Mouse (Mus musculus): ENCODE data around the gene Lax1.

The Lax1 gene

GRCm38 (mm10) chr1:133689897-133690296 is at the start of gene Lax1:
Lax1 (minus strand) TSS chr1:133690108.
- DNase-seq (ENCODE audit: low spot score in 2 of 2): peak; percentile 29 to 62

GRCm38 (mm10) chr1:133736664-133737063 is 46.8 kb upstream of the Lax1 start:
- DNase-seq (ENCODE audit: low spot score in 2 of 2): no peak

GRCm38 (mm10) chr1:133735995-133736652 is 46.2 kb upstream of the Lax1 start:
- DNase-seq (ENCODE audit: low spot score in 2 of 2): peak in 1 of 2 experiments; percentile 47

GRCm38 (mm10) chr1:133732814-133733213 is 42.9 kb upstream of the Lax1 start:
- no peak for DNase-seq (ENCODE audit: low spot score in 2 of 2)

GRCm38 (mm10) chr1:133728339-133728738 is 38.4 kb upstream of the Lax1 start:
- no peak for DNase-seq (ENCODE audit: low spot score in 2 of 2)

- no peak for DNase-seq (ENCODE audit: low spot score in 2 of 2)
Observed at GRCm38 (mm10) chr1:133720342-133720741, 30.4 kb upstream of the Lax1 start.

- DNase-seq (ENCODE audit: low spot score in 2 of 2): no peak
Observed at GRCm38 (mm10) chr1:133718786-133719185, 28.9 kb upstream of the Lax1 start.

- DNase-seq (ENCODE audit: low spot score in 2 of 2): no peak
Observed at GRCm38 (mm10) chr1:133718296-133718695, 28.4 kb upstream of the Lax1 start.

GRCm38 (mm10) chr1:133716464-133716863 is 26.6 kb upstream of the Lax1 start:
- DNase-seq (ENCODE audit: low spot score in 2 of 2): peak in 1 of 2 experiments; percentile 80

- DNase-seq (ENCODE audit: low spot score in 2 of 2): no peak
Observed at GRCm38 (mm10) chr1:133715191-133715590, 25.3 kb upstream of the Lax1 start.

GRCm38 (mm10) chr1:133713009-133713370 is 23.1 kb upstream of the Lax1 start:
- no peak for DNase-seq (ENCODE audit: low spot score in 2 of 2)

- no peak for DNase-seq (ENCODE audit: low spot score in 2 of 2)
Observed at GRCm38 (mm10) chr1:133712288-133713008, 22.5 kb upstream of the Lax1 start.

- no peak for DNase-seq (ENCODE audit: low spot score in 2 of 2)
Observed at GRCm38 (mm10) chr1:133711376-133711775, 21.5 kb upstream of the Lax1 start.

GRCm38 (mm10) chr1:133710895-133711294 is 21.0 kb upstream of the Lax1 start:
- DNase-seq (ENCODE audit: low spot score in 2 of 2): no peak

- no peak for DNase-seq (ENCODE audit: low spot score in 2 of 2)
Observed at GRCm38 (mm10) chr1:133709292-133709691, 19.4 kb upstream of the Lax1 start.

GRCm38 (mm10) chr1:133701824-133702223 is 11.9 kb upstream of the Lax1 start:
- DNase-seq (ENCODE audit: low spot score in 2 of 2): peak in 1 of 2 experiments; percentile 52

- no peak for DNase-seq (ENCODE audit: low spot score in 2 of 2)
Observed at GRCm38 (mm10) chr1:133697935-133698620, 8.2 kb upstream of the Lax1 start.

GRCm38 (mm10) chr1:133695901-133696300 is 6.0 kb upstream of the Lax1 start:
- no peak for DNase-seq (ENCODE audit: low spot score in 2 of 2)

GRCm38 (mm10) chr1:133694876-133695275 is 5.0 kb upstream of the Lax1 start:
- DNase-seq (ENCODE audit: low spot score in 2 of 2): peak in 1 of 2 experiments; percentile 66

- no peak for DNase-seq (ENCODE audit: low spot score in 2 of 2)
Observed at GRCm38 (mm10) chr1:133694301-133694700, 4.4 kb upstream of the Lax1 start.

GRCm38 (mm10) chr1:133693536-133694114 is 3.7 kb upstream of the Lax1 start:
- no peak for DNase-seq (ENCODE audit: low spot score in 2 of 2)

- no peak for DNase-seq (ENCODE audit: low spot score in 2 of 2)
Observed at GRCm38 (mm10) chr1:133692195-133692594, 2.3 kb upstream of the Lax1 start.

All from spleen, postnatal 10 days (tissue).